Mouse (Mus musculus) thymus, adult 2 months (tissue): Measurements from ENCODE around the gene Ptprj.

Experiments used
- CTCF ChIP-seq: fragments of 200-500 bp; IDR thresholded peaks from 2 replicates; pipeline ENCODE4 v1.5.1; 2012; ENCODE audit warnings: mild to moderate bottlenecking, control low read depth, low read length, moderate library complexity, borderline replicate concordance; ENCODE audit not compliant: control insufficient read depth, poor library complexity, insufficient read depth; ENCODE audit errors: extremely low read depth
- POLR2A ChIP-seq: fragments of 200-500 bp; IDR thresholded peaks from 2 replicates; pipeline ENCODE4 v1.6.1; 2012; ENCODE audit warnings: mild to moderate bottlenecking, low read length, control low read depth, moderate library complexity; ENCODE audit not compliant: control insufficient read depth, poor library complexity, insufficient read depth; ENCODE audit errors: extremely low read depth

- TF ChIP-seq CTCF = no peak
- TF ChIP-seq POLR2A = no peak
These were observed 1.9 kb upstream of the Ptprj start for GRCm38 (mm10) chr2:90582311-90582710.
